16 mouse cellular contexts compared by ENCODE assay signal in genomic region chr13:112047408-112047807, GRCm38 (mm10).
"Had no signal": no experiment of that assay in that cellular context is flagged by ENCODE, and none has a peak within 500 bp of the region (broad histone marks: within the 10 kb centered on the region; RNA-seq: fewer than 3 reads in every experiment).

No protein-coding gene starts in this region.

- H3K36me3 ChIP-seq: kidney, embryonic 15.5 days; limb, embryonic 12.5 days; limb, embryonic 15.5 days had no signal

- DNase-seq: kidney, adult 11 months; kidney, adult 8-10 months; kidney, postnatal 10 days; kidney, postnatal 36 days; layer of hippocampus, postnatal 36 days; lung, adult 2 months; lung, postnatal 14 days; lung, postnatal 4 days; midbrain, embryonic 14.5 days; thymus, postnatal 25 days had no signal

- H3K4me2 ChIP-seq: kidney, embryonic 15.5 days; limb, embryonic 12.5 days; limb, embryonic 15.5 days; midbrain, embryonic 11.5 days had no signal

- H3K27me3 ChIP-seq: kidney, embryonic 15.5 days; limb, embryonic 12.5 days; limb, embryonic 15.5 days had no signal

- H3K9me3 ChIP-seq: kidney, embryonic 15.5 days; limb, embryonic 15.5 days had no signal

- H3K9ac ChIP-seq: kidney, embryonic 15.5 days; limb, embryonic 12.5 days; limb, embryonic 15.5 days had no signal

- H3K4me3 ChIP-seq: kidney, embryonic 15.5 days; left cerebral cortex, adult 2 months; limb, embryonic 12.5 days; limb, embryonic 15.5 days had no signal

- H3K27ac ChIP-seq: kidney, embryonic 15.5 days; left cerebral cortex, adult 2 months; limb, embryonic 12.5 days; limb, embryonic 15.5 days; stomach, postnatal 0 days had no signal
